Mouse (Mus musculus) kidney, adult 2 months (tissue): ENCODE measurements at regions not wholly inside any gene's neighbourhood (a gene's known extent, or its start where the extent isn't known, plus 50 kb on each side); places are given as distances from the start of the nearest gene placed in this dataset.

Experiments used
- DNase-seq: peaks from one replicate; pipeline ENCODE4 v3.0.0; 2021
- H3K27ac ChIP-seq: fragments of 200-500 bp; 2 replicates; pipeline ENCODE4 v1.5.1; 2012; ENCODE audit warnings: low read depth, low read length, control low read depth, inconsistent platforms; ENCODE audit not compliant: insufficient read depth
- H3K27me3 ChIP-seq: fragments of 200-500 bp; replicated peaks from 2 replicates; pipeline ENCODE4 v1.6.1; 2012; ENCODE audit warnings: mild to moderate bottlenecking, moderate library complexity, low read length, inconsistent platforms; ENCODE audit not compliant: control insufficient read depth, insufficient read depth
- H3K36me3 ChIP-seq: fragments of 200-500 bp; 2 replicates; pipeline ENCODE4 v1.6.1; 2012; ENCODE audit warnings: mild to moderate bottlenecking, moderate library complexity, low read length, inconsistent platforms; ENCODE audit not compliant: control insufficient read depth, insufficient read depth
- H3K4me1 ChIP-seq: fragments of 200-500 bp; 2 replicates; pipeline ENCODE4 v1.6.1; 2011; ENCODE audit warnings: low read length; ENCODE audit not compliant: control insufficient read depth, insufficient read depth
- H3K4me3 ChIP-seq: fragments of 200-500 bp; 2 replicates; pipeline ENCODE4 v1.5.1; 2011; ENCODE audit warnings: mild to moderate bottlenecking, low read depth, low read length, control low read depth; ENCODE audit not compliant: insufficient read depth
- CTCF ChIP-seq: fragments of 200-500 bp; conservative IDR thresholded peaks from 2 replicates; pipeline ENCODE4 v1.5.1; 2011; ENCODE audit warnings: low read depth, mild to moderate bottlenecking, control low read depth, low read length, moderate library complexity, mixed read lengths; ENCODE audit not compliant: insufficient read depth, insufficient read length
- POLR2A ChIP-seq: fragments of 200-500 bp; IDR thresholded peaks from one replicate; pipeline ENCODE4 v1.6.1; 2011; ENCODE audit warnings: low read depth, low read length, control low read depth
- WGBS: fragments of 180-500 bp; shearing (Covaris S2); methylation state at CpG from one replicate; pipeline ENCODE4 v1.1.7; 2018; 5-methylcytosine and 5-hydroxymethylcytosine counted together

- no peak for TF ChIP-seq POLR2A
- no peak for TF ChIP-seq CTCF
Observed at GRCm38 (mm10) chr15:56801933-56802332, 675.5 kb downstream of the Slc22a22 start.

GRCm38 (mm10) chr15:56775431-56775830 lies 702.0 kb downstream of the Slc22a22 start:
- Histone ChIP-seq H3K4me1 (no peaks in the 10 kb centered on the region), H3K36me3 (no peaks in the 10 kb centered on the region), H3K27ac (no peak overlapping the region), H3K27me3 (no peaks in the 10 kb centered on the region), H3K4me3 (no peak overlapping the region)
- WGBS, result 80% methylated on average over 5 of the region's 5 CpGs
- DNase-seq, result no peak
- TF ChIP-seq POLR2A (no peak), CTCF (no peak)

More at GRCm38 (mm10) chr15:56801933-56802332, 675.5 kb downstream of the Slc22a22 start:
- Histone ChIP-seq H3K27me3 (no peaks in the 10 kb centered on the region), H3K27ac (no peak overlapping the region), H3K36me3 (no peaks in the 10 kb centered on the region), H3K4me3 (no peak overlapping the region), H3K4me1 (no peaks in the 10 kb centered on the region)
- DNase-seq, result no peak
- WGBS, result 92% methylated on average over 2 of the region's 2 CpGs

- 37% methylated on average over 9 of the region's 9 CpGs for WGBS
- Histone ChIP-seq H3K27ac (no peak overlapping the region), H3K4me1 (no peaks in the 10 kb centered on the region), H3K4me3 (no peak overlapping the region), H3K36me3 (no peaks in the 10 kb centered on the region), H3K27me3 (no peaks in the 10 kb centered on the region)
- DNase-seq, result no peak
- TF ChIP-seq CTCF (no peak), POLR2A (no peak)
Observed at GRCm38 (mm10) chr15:56774648-56775393, 702.6 kb downstream of the Slc22a22 start.

GRCm38 (mm10) chr15:56766356-56766755 lies 711.1 kb downstream of the Slc22a22 start:
- DNase-seq, result no peak
- Histone ChIP-seq H3K27me3 (no peaks in the 10 kb centered on the region), H3K4me1 (no peaks in the 10 kb centered on the region), H3K36me3 (no peaks in the 10 kb centered on the region), H3K4me3 (no peak overlapping the region), H3K27ac (no peak overlapping the region)
- WGBS, result 22% methylated on average over 6 of the region's 6 CpGs
- TF ChIP-seq POLR2A (no peak), CTCF (no peak)

- WGBS, result 26% methylated on average over 9 of the region's 9 CpGs
- no peak overlapping the region for H3K4me3 ChIP-seq
Observed at GRCm38 (mm10) chr15:56764957-56765482, 712.4 kb downstream of the Slc22a22 start.

GRCm38 (mm10) chr15:56764019-56764418 lies 713.4 kb downstream of the Slc22a22 start:
- H3K4me1 ChIP-seq, result no peaks in the 10 kb centered on the region
- no peaks in the 10 kb centered on the region for H3K36me3 ChIP-seq
- H3K27ac ChIP-seq, result no peak overlapping the region
- WGBS, result 48% methylated on average over 5 of the region's 5 CpGs
- TF ChIP-seq POLR2A (no peak), CTCF (no peak)
- H3K4me3 ChIP-seq, result no peak overlapping the region
- no peak for DNase-seq
- H3K27me3 ChIP-seq, result no peaks in the 10 kb centered on the region

More at GRCm38 (mm10) chr15:56764957-56765482, 712.4 kb downstream of the Slc22a22 start:
- TF ChIP-seq CTCF (no peak), POLR2A (no peak)
- Histone ChIP-seq H3K4me1 (no peaks in the 10 kb centered on the region), H3K36me3 (no peaks in the 10 kb centered on the region), H3K27me3 (no peaks in the 10 kb centered on the region), H3K27ac (no peak overlapping the region)
- DNase-seq, result peak; percentile 79

- no peaks in the 10 kb centered on the region for H3K36me3 ChIP-seq
- TF ChIP-seq CTCF (no peak), POLR2A (no peak)
- WGBS, result 54% methylated on average over 1 of the region's 1 CpGs
- H3K27ac ChIP-seq, result no peak overlapping the region
- H3K27me3 ChIP-seq, result no peaks in the 10 kb centered on the region
- H3K4me3 ChIP-seq, result no peak overlapping the region
- peak; percentile 70 for DNase-seq
- no peaks in the 10 kb centered on the region for H3K4me1 ChIP-seq
Observed at GRCm38 (mm10) chr15:56746698-56747097, 730.7 kb downstream of the Slc22a22 start.

GRCm38 (mm10) chr15:56744915-56745314 lies 732.5 kb downstream of the Slc22a22 start:
- WGBS, result 49% methylated on average over 4 of the region's 4 CpGs
- peak; percentile 10 for DNase-seq
- H3K27ac ChIP-seq, result no peak overlapping the region

More at GRCm38 (mm10) chr15:56744915-56745314, 732.5 kb downstream of the Slc22a22 start:
- Histone ChIP-seq H3K4me3 (no peak overlapping the region), H3K36me3 (no peaks in the 10 kb centered on the region), H3K27me3 (no peaks in the 10 kb centered on the region), H3K4me1 (no peaks in the 10 kb centered on the region)
- TF ChIP-seq CTCF (no peak), POLR2A (no peak)
